Mouse (Mus musculus) brain, embryonic 14.5 days (tissue): Measurements from ENCODE around the gene 2310011J03Rik.

Experiments used
- CTCF ChIP-seq: fragments of 200-500 bp; IDR thresholded peaks from 2 replicates; pipeline ENCODE4 v1.5.1; 2012; ENCODE audit warnings: inconsistent platforms, mild to moderate bottlenecking, moderate library complexity, borderline replicate concordance; ENCODE audit not compliant: insufficient read depth, insufficient read length; ENCODE audit errors: extremely low read depth
- POLR2A ChIP-seq: fragments of 200-500 bp; IDR thresholded peaks from 2 replicates; pipeline ENCODE4 v1.6.1; 2012; ENCODE audit warnings: mild to moderate bottlenecking, inconsistent platforms, borderline replicate concordance; ENCODE audit not compliant: poor library complexity, insufficient read depth, insufficient read length, severe bottlenecking; ENCODE audit errors: extremely low read depth

GRCm38 (mm10) chr10:80332525-80332989 lies 12.2 kb upstream of the 2310011J03Rik start:
- TF ChIP-seq CTCF, result no peak
- TF ChIP-seq POLR2A, result no peak
